Mouse (Mus musculus) right cerebral cortex, postnatal 10 days (tissue): ENCODE measurements around the gene Gm43951.
"Not testable (repeated sequence)": the region's sequence is repeated elsewhere in the genome, so short reads cannot be mapped to it uniquely, and the experiment has no call there.

Experiments
- DNase-seq, 2 experiments: peaks; one replicate each; pipeline ENCODE4 v3.0.0; 2021; ENCODE audit warnings: low spot score in 2 of 2

Gm43951 gene

GRCm38 (mm10) chr11:72203440-72203839, 3.2 kb downstream of the Gm43951 start:
- no peak for DNase-seq

- no peak for DNase-seq
Measured at GRCm38 (mm10) chr11:72196506-72196905, 10.1 kb downstream of the Gm43951 start.

GRCm38 (mm10) chr11:72194259-72194658, 12.4 kb downstream of the Gm43951 start:
- no peak for DNase-seq

- no peak for DNase-seq
Measured at GRCm38 (mm10) chr11:72190857-72191256, 15.8 kb downstream of the Gm43951 start.

GRCm38 (mm10) chr11:72184252-72184651, 22.4 kb downstream of the Gm43951 start:
- no peak for DNase-seq

- no peak for DNase-seq
Measured at GRCm38 (mm10) chr11:72181136-72181535, 25.5 kb downstream of the Gm43951 start.

GRCm38 (mm10) chr11:72180556-72180955, 26.1 kb downstream of the Gm43951 start:
- no peak for DNase-seq

- no peak for DNase-seq
Measured at GRCm38 (mm10) chr11:72176553-72176952, 30.1 kb downstream of the Gm43951 start.

- no peak for DNase-seq
Measured at GRCm38 (mm10) chr11:72175966-72176365, 30.7 kb downstream of the Gm43951 start.

- DNase-seq: no peak
Measured at GRCm38 (mm10) chr11:72174721-72175120, 31.9 kb downstream of the Gm43951 start.

- no peak for DNase-seq
Measured at GRCm38 (mm10) chr11:72173506-72173905, 33.1 kb downstream of the Gm43951 start.

- not testable (repeated sequence) for DNase-seq
Measured at GRCm38 (mm10) chr11:72171906-72172305, 34.7 kb downstream of the Gm43951 start.

- DNase-seq: no peak
Measured at GRCm38 (mm10) chr11:72169871-72170270, 36.8 kb downstream of the Gm43951 start.

- DNase-seq: no peak
Measured at GRCm38 (mm10) chr11:72163198-72163597, 43.4 kb downstream of the Gm43951 start.

GRCm38 (mm10) chr11:72156624-72157023, 50.0 kb downstream of the Gm43951 start:
- peak in 1 of 2 experiments; percentile 60 for DNase-seq

- no peak for DNase-seq
Measured at GRCm38 (mm10) chr11:72155981-72156428, 50.6 kb downstream of the Gm43951 start.

- peak; percentile 69 to 81 for DNase-seq
Measured at GRCm38 (mm10) chr11:72155186-72155980, 51.3 kb downstream of the Gm43951 start.
